Mouse (Mus musculus): ENCODE measurements around the gene Dnajb6.
"Not testable (repeated sequence)": the region's sequence is repeated elsewhere in the genome, so short reads cannot be mapped to it uniquely, and the experiment has no call there.

Gene Dnajb6

DNA sequence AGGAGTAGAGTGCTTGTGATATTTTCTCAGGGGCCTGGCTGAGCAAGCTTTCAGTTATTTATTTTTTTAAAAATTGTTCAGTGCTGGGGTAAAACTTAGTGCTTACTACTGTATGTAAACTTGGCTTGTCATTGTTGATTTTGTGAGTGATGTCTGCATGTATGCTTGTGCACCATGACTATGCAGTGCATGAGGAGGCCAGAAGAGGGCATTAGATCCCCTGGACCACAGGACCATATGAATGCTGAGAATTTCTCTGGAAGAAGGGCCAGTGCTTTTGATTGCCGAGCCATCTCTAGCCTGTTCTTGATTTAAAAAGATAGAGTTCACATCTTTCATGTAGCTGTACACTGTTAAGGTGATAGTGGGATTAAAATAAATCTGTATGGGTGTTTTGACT, 35.4 kb downstream of the Dnajb6 start:
- in situ Hi-C loops (cut with MboI) = no loop called here

- in situ Hi-C loops (cut with MboI) = no loop called here
Observed at GRCm38 (mm10) chr5:29772038-29772437, 36.5 kb downstream of the Dnajb6 start.

GRCm38 (mm10) chr5:29772651-29773330, 37.3 kb downstream of the Dnajb6 start:
- in situ Hi-C loops (cut with MboI) = no loop called here

GRCm38 (mm10) chr5:29773460-29774150, 38.1 kb downstream of the Dnajb6 start:
- in situ Hi-C loops (cut with MboI) = no loop called here

DNA sequence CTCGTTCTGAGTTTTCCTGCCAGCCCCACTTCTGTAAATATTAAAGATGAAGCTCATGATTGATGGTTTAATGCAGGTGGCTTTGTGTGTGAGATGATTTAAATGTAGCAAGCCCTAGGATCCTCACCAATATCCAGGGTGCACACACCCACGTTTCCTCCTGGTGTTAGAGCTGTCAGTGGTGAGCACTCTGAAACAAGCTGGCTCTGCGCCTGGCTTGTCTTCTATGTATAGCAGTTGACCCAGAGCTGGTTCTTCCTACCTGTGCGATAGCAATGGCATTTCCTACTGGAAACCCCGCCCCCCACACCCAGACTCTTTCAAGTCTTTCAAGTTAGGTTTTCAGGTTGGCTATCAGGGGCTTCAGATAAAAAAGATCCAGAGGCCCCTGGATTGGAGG, 39.9 kb downstream of the Dnajb6 start:
- in situ Hi-C loops (cut with MboI) = no loop called here

DNA sequence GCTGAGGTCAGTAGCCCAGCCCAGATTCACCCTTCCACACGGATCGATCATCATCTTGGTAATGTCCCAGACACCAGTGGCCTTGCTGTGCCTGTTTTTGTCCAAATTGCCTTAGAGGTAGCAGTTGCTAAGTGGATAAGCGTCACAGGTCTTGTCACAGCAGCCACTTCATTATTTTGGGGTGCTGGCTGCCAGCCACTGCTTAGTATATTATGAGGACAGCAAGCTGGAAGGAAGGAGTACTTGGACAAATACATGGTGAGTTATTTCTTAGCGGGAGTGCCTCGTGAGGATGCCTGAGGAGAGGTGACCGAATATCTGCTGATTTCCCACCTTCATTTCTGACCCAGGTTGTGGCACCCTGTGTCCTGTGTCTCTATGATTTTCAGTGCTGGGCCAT, 42.5 kb downstream of the Dnajb6 start:
- in situ Hi-C loops (cut with MboI) = no loop called here

DNA sequence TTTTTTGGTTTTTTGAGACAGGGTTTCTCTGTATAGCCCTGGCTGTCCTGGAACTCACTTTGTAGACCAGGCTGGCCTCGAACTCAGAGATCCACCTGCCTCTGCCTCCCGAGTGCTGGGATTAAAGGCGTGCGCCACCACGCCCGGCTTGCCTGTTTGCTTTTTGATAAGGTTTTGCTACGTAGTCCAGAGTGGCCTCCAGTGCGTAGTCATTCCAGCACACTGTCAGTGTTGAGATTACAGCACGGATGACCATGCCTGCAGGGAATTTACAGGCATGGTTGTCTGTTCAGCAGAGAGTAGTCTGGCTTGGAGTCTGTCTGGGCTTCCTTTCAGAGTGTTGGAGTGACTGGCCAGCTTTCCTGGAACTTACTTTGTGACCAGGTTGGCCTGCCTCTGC, 44.2 kb downstream of the Dnajb6 start:
- in situ Hi-C loops (cut with MboI) = not testable (repeated sequence)

DNA sequence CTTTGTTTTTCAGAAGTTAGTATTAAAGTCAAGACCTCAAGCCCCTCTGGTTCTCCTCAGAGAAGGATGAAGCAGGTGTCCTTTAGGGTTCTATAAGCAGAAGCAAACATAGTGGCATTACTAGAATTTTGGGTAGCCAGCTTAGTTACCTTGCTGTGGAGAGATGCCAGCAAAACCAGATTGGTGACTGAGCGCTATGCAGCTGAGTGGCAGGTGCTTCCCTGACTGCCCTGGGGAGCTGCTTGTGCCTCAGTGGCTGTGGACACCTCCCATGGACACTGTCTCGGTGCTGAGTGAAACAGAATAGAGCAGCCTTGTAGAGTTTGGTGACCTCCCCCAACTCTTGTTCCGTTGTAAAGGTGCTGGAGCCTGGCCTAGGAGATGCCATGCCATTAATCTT, 46.8 kb downstream of the Dnajb6 start:
- in situ Hi-C loops (cut with MboI) = no loop called here

- in situ Hi-C loops (cut with MboI) = not testable (repeated sequence)
Observed at GRCm38 (mm10) chr5:29784906-29785305, 49.4 kb downstream of the Dnajb6 start.

- in situ Hi-C loops (cut with MboI) = not testable (repeated sequence)
Observed at GRCm38 (mm10) chr5:29785953-29786352, 50.5 kb downstream of the Dnajb6 start.

GRCm38 (mm10) chr5:29794933-29795332, 59.4 kb downstream of the Dnajb6 start:
- in situ Hi-C loops (cut with MboI) = not testable (repeated sequence)

DNA sequence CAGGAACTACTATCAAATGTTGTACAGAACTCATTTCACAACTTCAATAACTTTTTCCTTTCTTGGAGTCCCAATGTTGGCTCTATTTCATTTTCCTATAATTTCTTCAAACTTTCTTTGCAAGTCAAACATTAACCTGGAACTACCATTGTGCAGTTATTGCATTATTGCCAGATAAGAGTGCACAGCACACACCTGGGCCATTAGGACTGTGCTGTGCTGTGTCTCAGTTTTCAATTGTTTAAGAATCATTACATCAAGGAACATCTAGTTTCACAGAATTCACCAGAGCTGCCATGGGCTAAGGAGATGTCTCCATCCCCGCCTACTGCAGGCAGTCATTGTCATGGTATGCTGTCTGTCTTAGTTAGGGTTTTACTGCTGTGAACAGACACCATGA, 73.5 kb downstream of the Dnajb6 start:
- in situ Hi-C loops (cut with MboI) = no loop called here

GRCm38 (mm10) chr5:29811377-29811921, 76.0 kb downstream of the Dnajb6 start:
- in situ Hi-C loops (cut with MboI) = not testable (repeated sequence)

DNA sequence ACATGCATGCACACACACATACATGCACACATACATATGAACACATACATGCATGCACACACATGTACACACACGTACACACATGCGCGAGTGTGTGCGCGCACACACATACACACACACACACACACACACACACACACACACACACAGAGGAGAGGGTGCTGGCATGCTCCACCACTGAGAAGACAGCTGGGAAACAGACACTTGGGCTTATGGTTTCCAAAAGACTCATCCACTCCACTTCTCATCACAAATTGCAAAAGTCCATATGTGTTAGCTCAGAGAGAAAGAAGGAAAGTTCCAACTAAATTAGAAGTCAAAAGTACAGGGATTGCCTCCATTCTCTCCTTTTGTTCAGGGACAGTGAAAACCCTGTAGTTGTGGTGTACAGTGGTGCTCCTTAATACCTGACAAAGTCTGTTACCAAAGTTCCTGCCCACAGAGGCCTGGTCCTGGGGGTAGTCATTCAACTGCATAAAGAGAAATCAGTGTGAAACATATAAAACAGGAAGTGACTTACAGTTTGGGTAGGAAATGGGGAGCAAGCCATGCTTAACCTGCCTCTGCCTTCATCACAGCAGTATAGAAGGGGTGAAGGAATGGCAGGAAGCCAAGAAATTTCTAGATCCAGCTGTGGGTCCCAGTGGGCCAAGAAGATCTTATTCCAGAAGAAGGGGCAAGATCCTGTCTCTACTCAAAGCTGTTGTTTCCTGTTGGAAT, 81.2 kb downstream of the Dnajb6 start:
- in situ Hi-C loops (cut with MboI) = no loop called here

- in situ Hi-C loops (cut with MboI) = no loop called here
Observed at GRCm38 (mm10) chr5:29817400-29817799, 81.9 kb downstream of the Dnajb6 start.

GRCm38 (mm10) chr5:29818287-29818686, 82.8 kb downstream of the Dnajb6 start:
- in situ Hi-C loops (cut with MboI) = no loop called here

GRCm38 (mm10) chr5:29824796-29825195, 89.3 kb downstream of the Dnajb6 start:
- in situ Hi-C loops (cut with MboI) = loop anchor here (25.0 kb wide), 1 partner anchor 188 kb away; the partner anchor contains the start of gene Il6

DNA sequence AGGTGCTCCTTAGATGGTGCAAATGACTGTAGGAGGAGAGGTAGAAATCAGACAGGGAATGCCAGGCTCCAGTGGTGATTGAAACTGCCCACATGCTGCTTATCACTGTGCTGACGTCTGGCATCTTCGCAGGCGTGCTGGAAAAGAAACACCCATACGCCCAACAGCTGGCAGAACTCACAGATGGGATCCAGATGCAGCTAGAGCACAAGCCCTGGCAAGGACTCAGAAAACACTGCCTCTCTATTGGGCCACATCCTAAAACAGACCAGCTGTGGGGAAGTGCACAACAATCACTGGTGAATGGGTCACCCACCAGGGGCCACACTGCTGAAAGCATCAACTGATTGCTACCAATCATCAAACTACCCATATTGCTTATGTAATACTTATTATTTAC, 91.3 kb downstream of the Dnajb6 start:
- in situ Hi-C loops (cut with MboI) = loop anchor here (25.0 kb wide), 1 partner anchor 186 kb away; the partner anchor contains the start of gene Il6

GRCm38 (mm10) chr5:29842444-29843166, 107.1 kb downstream of the Dnajb6 start:
- in situ Hi-C loops (cut with MboI) = loop anchor here (25.0 kb wide), 1 partner anchor 170 kb away; the partner anchor contains the start of gene Il6

GRCm38 (mm10) chr5:29845038-29845437, 109.5 kb downstream of the Dnajb6 start:
- in situ Hi-C loops (cut with MboI) = loop anchor here (25.0 kb wide), 1 partner anchor 167 kb away; the partner anchor contains the start of gene Il6

DNA sequence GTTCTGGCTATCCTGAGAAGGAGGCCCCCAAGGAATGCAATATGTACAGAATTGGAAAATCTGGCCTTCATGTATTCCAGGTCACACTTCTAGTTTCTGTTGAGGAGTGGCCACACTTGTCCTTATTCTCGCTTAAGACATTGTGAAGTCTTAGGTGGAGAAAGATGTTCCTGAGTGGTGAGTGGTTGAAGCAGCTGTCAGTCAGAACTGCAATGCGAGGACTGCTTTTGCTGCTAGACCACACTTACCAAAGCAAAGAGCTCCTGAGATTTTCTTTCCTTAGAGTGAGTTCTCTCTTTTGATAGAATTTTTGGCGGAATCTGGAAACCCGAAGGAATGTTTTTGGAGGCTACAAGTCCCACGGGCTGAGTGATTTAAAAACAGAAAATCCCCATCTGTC, 112.0 kb downstream of the Dnajb6 start:
- in situ Hi-C loops (cut with MboI) = loop anchor here (25.0 kb wide), 1 partner anchor 165 kb away; the partner anchor contains the start of gene Il6
